Mouse (Mus musculus) midbrain, embryonic 11.5 days (tissue): ENCODE results near the gene 1700028K03Rik. TPM values are rescaled to one million over a fixed set of nuclear protein-coding genes. Genes with fewer than 3 reads are reported as not detected.

Source experiments
- ATAC-seq: fragments of 200-750 bp; cut with Nextera tagmentation; 2 replicates; pipeline ENCODE4 v1.8.0; 2017; ENCODE audit warnings: moderate TSS enrichment, moderate library complexity; ENCODE audit not compliant: low FRiP score
- DNase-seq: peaks from one replicate; pipeline ENCODE4 v3.0.0; 2015; ENCODE audit warnings: low spot score; ENCODE audit errors: missing footprints
- H3K27ac ChIP-seq: fragments of 300-500 bp; sonication (generic); 2 replicates; pipeline ENCODE4 v1.5.1; 2014; ENCODE audit warnings: low read depth, low read length
- H3K27me3 ChIP-seq: fragments of 300-500 bp; sonication (generic); 2 replicates; pipeline ENCODE4 v1.6.1; 2014; ENCODE audit warnings: mild to moderate bottlenecking, low read length, moderate library complexity, mixed read lengths; ENCODE audit not compliant: control insufficient read depth, insufficient read depth
- H3K36me3 ChIP-seq: fragments of 300-500 bp; sonication (generic); 2 replicates; pipeline ENCODE4 v1.6.1; 2014; ENCODE audit warnings: mild to moderate bottlenecking, low read length, moderate library complexity, mixed read lengths; ENCODE audit not compliant: control insufficient read depth, insufficient read depth
- H3K4me1 ChIP-seq: fragments of 300-500 bp; sonication (generic); 2 replicates; pipeline ENCODE4 v1.6.1; 2014; ENCODE audit warnings: low read length; ENCODE audit not compliant: control insufficient read depth, insufficient read depth
- H3K4me2 ChIP-seq: fragments of 300-500 bp; sonication (generic); 2 replicates; pipeline ENCODE4 v1.6.1; 2014; ENCODE audit warnings: mild to moderate bottlenecking, moderate library complexity
- H3K4me3 ChIP-seq: fragments of 300-500 bp; sonication (generic); 2 replicates; pipeline ENCODE4 v1.5.1; 2014; ENCODE audit warnings: low read depth, low read length
- H3K9ac ChIP-seq: fragments of 300-500 bp; sonication (generic); 2 replicates; pipeline ENCODE4 v1.6.1; 2014; ENCODE audit warnings: low read length
- H3K9me3 ChIP-seq: fragments of 300-500 bp; sonication (generic); 2 replicates; pipeline ENCODE4 v1.6.1; 2016; ENCODE audit warnings: low read length; ENCODE audit not compliant: control insufficient read depth
- WGBS: fragments of 180-500 bp; shearing (Covaris S2); extraction: QIAGEN DNeasy Blood & Tissue Kit; methylation state at CpG from one replicate; pipeline ENCODE4 v1.1.7; 2014; 5-methylcytosine and 5-hydroxymethylcytosine counted together
- polyA plus RNA-seq: library from polyadenylated mRNA; unstranded; fragments of >200 nt; fragmentation: Nextera tagmentation; extraction: Ambion mirVana; gene quantifications from 2 replicates; pipeline ENCODE4 v1.2.1, GENCODE M21; 2014

1700028K03Rik gene
- polyA plus RNA-seq, 1 experiment from 2014 or later: 0.22 TPM

GRCm38 (mm10) chr5:107499891-107500535 is 34.5 kb upstream of the 1700028K03Rik start:
- Histone ChIP-seq H3K27ac (no peak overlapping the region), H3K9me3 (no peaks in the 10 kb centered on the region), H3K4me1 (peaks cover 10% of the 10 kb centered on the region; the same call in 1 of the 2 replicates), H3K27me3 (no peaks in the 10 kb centered on the region), H3K36me3 (no peaks in the 10 kb centered on the region), H3K9ac (no peak overlapping the region), H3K4me2 (no peak overlapping the region), H3K4me3 (no peak overlapping the region)
- WGBS: 93% methylated on average over 5 of the region's 5 CpGs
- ATAC-seq (no peak), DNase-seq (no peak)

GRCm38 (mm10) chr5:107500741-107501140 is 33.8 kb upstream of the 1700028K03Rik start:
- ATAC-seq: no peak
- WGBS: 71% methylated on average over 1 of the region's 1 CpGs

GRCm38 (mm10) chr5:107507321-107507720 is 27.2 kb upstream of the 1700028K03Rik start, which contains the start of gene Gm42669:
TSS of gene Gm42669 (plus strand) at chr5:107507621.
- Histone ChIP-seq H3K27me3 (no peaks in the 10 kb centered on the region), H3K4me1 (no peaks in the 10 kb centered on the region), H3K27ac (no peak within 1 kb of the TSS), H3K4me2 (no peak within 1 kb of the TSS), H3K4me3 (no peak within 1 kb of the TSS), H3K36me3 (no peaks in the 10 kb centered on the region), H3K9ac (no peak within 1 kb of the TSS), H3K9me3 (no peaks in the 10 kb centered on the region)
- ATAC-seq (no peak), DNase-seq (peak; percentile 4)
- WGBS: 83% methylated on average over 4 of the region's 4 CpGs

More at GRCm38 (mm10) chr5:107500741-107501140, 33.8 kb upstream of the 1700028K03Rik start:
- Histone ChIP-seq H3K9ac (no peak overlapping the region), H3K36me3 (no peaks in the 10 kb centered on the region), H3K4me3 (no peak overlapping the region), H3K9me3 (no peaks in the 10 kb centered on the region), H3K4me1 (peaks cover 10% of the 10 kb centered on the region; the same call in 1 of the 2 replicates), H3K27me3 (no peaks in the 10 kb centered on the region), H3K27ac (no peak overlapping the region), H3K4me2 (no peak overlapping the region)
- DNase-seq: no peak

DNA sequence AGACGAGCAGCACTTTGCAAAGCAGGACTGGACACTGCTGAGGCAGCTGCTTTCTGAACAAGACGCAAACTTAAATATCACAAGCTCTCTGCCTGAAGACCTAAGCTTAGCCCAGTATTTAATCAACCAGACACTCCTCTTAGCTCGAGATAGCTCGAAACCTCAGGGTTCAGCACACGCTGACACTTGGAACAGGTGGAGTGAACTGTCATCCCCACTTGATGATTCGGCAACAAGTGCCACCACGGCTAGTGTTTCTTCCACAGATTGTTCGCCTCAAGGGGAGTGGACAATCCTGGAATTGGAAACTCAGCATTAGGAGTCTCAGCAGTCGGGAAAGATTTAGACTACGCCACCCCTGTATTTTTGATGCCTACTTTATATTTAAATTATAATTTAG is 24.0 kb upstream of the 1700028K03Rik start:
- no peaks in the 10 kb centered on the region for H3K36me3 ChIP-seq
- no peak overlapping the region for H3K4me2 ChIP-seq
- no peaks in the 10 kb centered on the region for H3K9me3 ChIP-seq
- no peak for DNase-seq
- no peaks in the 10 kb centered on the region for H3K4me1 ChIP-seq
- 90% methylated on average over 10 of the region's 10 CpGs for WGBS
- no peaks in the 10 kb centered on the region for H3K27me3 ChIP-seq
- no peak for ATAC-seq
- H3K4me3 ChIP-seq: no peak overlapping the region
- no peak overlapping the region for H3K27ac ChIP-seq
- no peak overlapping the region for H3K9ac ChIP-seq

GRCm38 (mm10) chr5:107511326-107511725 is 23.2 kb upstream of the 1700028K03Rik start:
- Histone ChIP-seq H3K4me1 (no peaks in the 10 kb centered on the region), H3K27ac (no peak overlapping the region), H3K36me3 (no peaks in the 10 kb centered on the region), H3K9ac (no peak overlapping the region), H3K4me3 (no peak overlapping the region), H3K27me3 (no peaks in the 10 kb centered on the region), H3K9me3 (no peaks in the 10 kb centered on the region), H3K4me2 (no peak overlapping the region)
- 57% methylated on average over 2 of the region's 2 CpGs for WGBS
- ATAC-seq (no peak), DNase-seq (peak; percentile 75)

DNA sequence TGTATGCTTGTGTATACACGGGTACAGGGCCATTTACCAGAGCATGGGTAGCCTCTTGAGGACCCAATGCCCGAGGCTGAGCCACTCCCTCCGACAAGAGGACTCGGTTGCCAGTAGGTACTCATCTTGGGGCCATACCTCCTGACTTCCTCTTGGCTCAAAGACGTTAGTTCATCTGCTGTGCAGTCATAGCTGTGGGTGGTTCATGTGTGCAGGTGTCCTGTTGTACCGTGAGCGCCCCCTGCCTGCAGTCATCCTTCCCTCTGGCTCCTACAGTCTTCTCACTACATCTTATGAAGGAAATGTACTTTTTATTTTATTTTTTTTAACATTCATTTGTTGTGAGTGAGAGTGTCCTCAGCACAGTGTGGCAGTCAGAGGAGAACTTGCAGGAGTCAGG is 20.9 kb upstream of the 1700028K03Rik start:
- H3K4me1 ChIP-seq: no peaks in the 10 kb centered on the region
- H3K4me2 ChIP-seq: no peak overlapping the region
- no peak overlapping the region for H3K9ac ChIP-seq
- 50% methylated on average over 7 of the region's 7 CpGs for WGBS
- H3K27me3 ChIP-seq: no peaks in the 10 kb centered on the region
- H3K9me3 ChIP-seq: no peaks in the 10 kb centered on the region
- ATAC-seq: no peak
- no peak overlapping the region for H3K4me3 ChIP-seq
- peak; percentile 89 for DNase-seq
- H3K27ac ChIP-seq: no peak overlapping the region
- no peaks in the 10 kb centered on the region for H3K36me3 ChIP-seq

- 89% methylated on average over 3 of the region's 3 CpGs for WGBS
- no peak for ATAC-seq
- H3K9me3 ChIP-seq: no peaks in the 10 kb centered on the region
Observed at GRCm38 (mm10) chr5:107515453-107515852, 19.1 kb upstream of the 1700028K03Rik start.

DNA sequence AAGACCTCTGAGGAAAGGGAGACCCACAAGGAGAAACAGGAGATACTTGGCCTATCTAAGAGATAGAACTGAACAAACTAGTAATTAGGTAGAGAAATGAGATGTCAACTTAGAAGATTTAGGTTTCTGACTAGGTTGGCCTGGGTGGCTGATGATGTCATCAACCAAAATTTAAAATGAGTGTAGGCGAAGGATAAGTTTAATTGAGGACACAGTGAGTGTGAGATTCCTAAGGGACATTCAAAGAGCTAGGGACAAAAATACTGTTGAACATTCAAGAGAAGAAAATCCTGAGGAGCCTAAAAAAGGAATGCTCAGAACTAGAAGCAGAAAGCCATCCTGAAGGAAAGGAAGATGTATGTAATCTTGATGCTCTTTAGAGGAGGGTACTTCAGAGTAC is 18.4 kb upstream of the 1700028K03Rik start:
- Histone ChIP-seq H3K4me2 (no peak overlapping the region), H3K9me3 (no peaks in the 10 kb centered on the region), H3K27me3 (no peaks in the 10 kb centered on the region), H3K27ac (no peak overlapping the region), H3K4me1 (no peaks in the 10 kb centered on the region), H3K9ac (no peak overlapping the region), H3K4me3 (no peak overlapping the region), H3K36me3 (no peaks in the 10 kb centered on the region)
- no peak for ATAC-seq
- peak; percentile 45 for DNase-seq
- WGBS: 94% methylated on average over 1 of the region's 1 CpGs

More at GRCm38 (mm10) chr5:107515453-107515852, 19.1 kb upstream of the 1700028K03Rik start:
- Histone ChIP-seq H3K9ac (no peak overlapping the region), H3K27ac (no peak overlapping the region), H3K4me1 (no peaks in the 10 kb centered on the region), H3K27me3 (no peaks in the 10 kb centered on the region), H3K4me3 (no peak overlapping the region), H3K36me3 (no peaks in the 10 kb centered on the region), H3K4me2 (no peak overlapping the region)
- peak; percentile 59 for DNase-seq

DNA sequence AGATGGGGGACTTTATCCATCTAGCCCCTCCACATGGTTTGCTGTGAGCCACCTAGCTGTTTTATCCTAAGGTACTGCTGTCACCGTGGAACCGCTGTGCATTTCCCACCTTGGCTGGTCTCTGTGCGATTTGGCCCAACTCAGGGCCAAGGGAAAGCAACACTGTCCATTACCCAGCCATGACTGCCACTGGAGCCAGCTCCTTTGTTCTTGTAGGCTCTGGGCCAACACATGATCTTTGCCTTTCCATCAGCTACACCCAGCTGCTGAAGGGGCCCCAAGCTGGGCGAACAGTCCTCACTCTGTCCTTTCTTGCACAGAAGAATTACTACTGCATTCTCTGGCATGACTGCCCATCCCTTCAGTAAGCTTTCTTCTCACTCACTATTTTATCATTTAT is 15.9 kb upstream of the 1700028K03Rik start:
- H3K4me1 ChIP-seq: no peaks in the 10 kb centered on the region
- DNase-seq (no peak), ATAC-seq (no peak)
- H3K9ac ChIP-seq: no peak overlapping the region
- no peak overlapping the region for H3K4me3 ChIP-seq
- H3K27me3 ChIP-seq: no peaks in the 10 kb centered on the region
- H3K36me3 ChIP-seq: no peaks in the 10 kb centered on the region
- H3K9me3 ChIP-seq: no peaks in the 10 kb centered on the region
- 97% methylated on average over 4 of the region's 4 CpGs for WGBS
- no peak overlapping the region for H3K27ac ChIP-seq
- H3K4me2 ChIP-seq: no peak overlapping the region
